Mouse (Mus musculus) embryonic facial prominence, embryonic 11.5 days (tissue): ENCODE results near the gene Limk2. TPM values are rescaled to one million over a fixed set of nuclear protein-coding genes. Genes with fewer than 3 reads are reported as not detected.

ENCODE experiments used
- ATAC-seq: fragments of 200-750 bp; cut with Nextera tagmentation; replicated peaks from 2 replicates; pipeline ENCODE4 v1.8.0; 2017; ENCODE audit warnings: low read depth; ENCODE audit not compliant: insufficient number of reproducible peaks, low FRiP score, low TSS enrichment
- DNase-seq: peaks from one replicate; pipeline ENCODE4 v3.0.0-alpha.2; 2015; ENCODE audit warnings: low spot score
- H3K27ac ChIP-seq: fragments of 300-500 bp; sonication (generic); replicated peaks from 2 replicates; pipeline ENCODE4 v1.5.1; 2014; ENCODE audit warnings: mild to moderate bottlenecking, low read depth, low read length, control low read depth
- H3K27me3 ChIP-seq: fragments of 300-500 bp; sonication (generic); 2 replicates; pipeline ENCODE4 v1.6.1; 2014; ENCODE audit warnings: mild to moderate bottlenecking, low read length, moderate library complexity, mixed read lengths; ENCODE audit not compliant: control insufficient read depth, insufficient read depth
- H3K36me3 ChIP-seq: fragments of 300-500 bp; sonication (generic); replicated peaks from 2 replicates; pipeline ENCODE4 v1.6.1; 2014; ENCODE audit warnings: low read depth, mild to moderate bottlenecking, low read length, moderate library complexity, mixed read lengths; ENCODE audit not compliant: control insufficient read depth, insufficient read depth
- H3K4me1 ChIP-seq: fragments of 300-500 bp; sonication (generic); 2 replicates; pipeline ENCODE4 v1.6.1; 2014; ENCODE audit warnings: low read length, mixed read lengths; ENCODE audit not compliant: control insufficient read depth, insufficient read depth
- H3K4me2 ChIP-seq: fragments of 300-500 bp; sonication (generic); 2 replicates; pipeline ENCODE4 v1.6.1; 2014; ENCODE audit warnings: low read depth, mild to moderate bottlenecking, control low read depth, low read length, moderate library complexity
- H3K4me3 ChIP-seq: fragments of 300-500 bp; sonication (generic); 2 replicates; pipeline ENCODE4 v1.5.1; 2014; ENCODE audit warnings: low read depth, low read length, control low read depth
- H3K9ac ChIP-seq: fragments of 300-500 bp; sonication (generic); replicated peaks from 2 replicates; pipeline ENCODE4 v1.6.1; 2014; ENCODE audit warnings: mild to moderate bottlenecking, control low read depth, low read length
- H3K9me3 ChIP-seq: fragments of 300-500 bp; sonication (generic); replicated peaks from 2 replicates; pipeline ENCODE4 v1.6.1; 2016; ENCODE audit warnings: mild to moderate bottlenecking, low read length, inconsistent platforms, mixed read lengths; ENCODE audit not compliant: control insufficient read depth
- WGBS: fragments of 180-500 bp; shearing (Covaris S2); extraction: QIAGEN DNeasy Blood & Tissue Kit; methylation state at CpG from one replicate; pipeline ENCODE4 v1.1.7; 2014; 5-methylcytosine and 5-hydroxymethylcytosine counted together
- polyA plus RNA-seq: library from polyadenylated mRNA; unstranded; fragments of >200 nt; fragmentation: Nextera tagmentation; extraction: Ambion mirVana; gene quantifications from 2 replicates; pipeline ENCODE4 v1.2.1, GENCODE M21; 2014

The Limk2 gene
- polyA plus RNA-seq, 1 experiment from 2014 or later = 47.3 TPM

- Histone ChIP-seq H3K4me2 (peak within 1 kb of the TSS; percentile 98), H3K9ac (peak within 1 kb of the TSS; percentile 57), H3K27ac (no peak within 1 kb of the TSS), H3K36me3 (no peaks in the 10 kb centered on the region), H3K4me3 (peak within 1 kb of the TSS; percentile 39), H3K27me3 (no peaks in the 10 kb centered on the region), H3K9me3 (no peaks in the 10 kb centered on the region), H3K4me1 (peaks cover 2% of the 10 kb centered on the region; the same call in 1 of the 2 replicates)
- DNase-seq = no peak
- ATAC-seq = no peak
Measured at GRCm38 (mm10) chr11:3329891-3330451, 79.0 kb downstream of the Limk2 start, which contains the start of gene Pik3ip1. Pik3ip1 (plus strand) TSS chr11:3330401.

GRCm38 (mm10) chr11:3328806-3329775 lies 79.9 kb downstream of the Limk2 start:
- H3K9me3 ChIP-seq = no peaks in the 10 kb centered on the region
- no peaks in the 10 kb centered on the region for H3K27me3 ChIP-seq
- 74% methylated on average over 11 of the region's 11 CpGs for WGBS
- H3K4me2 ChIP-seq = no peak overlapping the region
- no peak overlapping the region for H3K9ac ChIP-seq
- H3K36me3 ChIP-seq = no peaks in the 10 kb centered on the region
- DNase-seq (no peak), ATAC-seq (no peak)
- no peak overlapping the region for H3K27ac ChIP-seq
- no peak overlapping the region for H3K4me3 ChIP-seq
- H3K4me1 ChIP-seq = peaks cover 2% of the 10 kb centered on the region; the same call in 1 of the 2 replicates

- 84% methylated on average over 5 of the region's 5 CpGs for WGBS
- peaks cover 2% of the 10 kb centered on the region; the same call in 1 of the 2 replicates for H3K4me1 ChIP-seq
- ATAC-seq (no peak), DNase-seq (no peak)
- H3K27ac ChIP-seq = no peak overlapping the region
- H3K4me2 ChIP-seq = no peak overlapping the region
- H3K27me3 ChIP-seq = no peaks in the 10 kb centered on the region
- no peak overlapping the region for H3K4me3 ChIP-seq
- no peak overlapping the region for H3K9ac ChIP-seq
- H3K36me3 ChIP-seq = no peaks in the 10 kb centered on the region
- H3K9me3 ChIP-seq = no peaks in the 10 kb centered on the region
Measured at GRCm38 (mm10) chr11:3328271-3328670, 80.7 kb downstream of the Limk2 start.

GRCm38 (mm10) chr11:3318286-3318685 lies 90.7 kb downstream of the Limk2 start:
- ATAC-seq = no peak
- Histone ChIP-seq H3K4me1 (no peaks in the 10 kb centered on the region), H3K27me3 (no peaks in the 10 kb centered on the region), H3K4me3 (no peak overlapping the region), H3K4me2 (no peak overlapping the region), H3K27ac (no peak overlapping the region), H3K9me3 (no peaks in the 10 kb centered on the region), H3K9ac (no peak overlapping the region), H3K36me3 (no peaks in the 10 kb centered on the region)
- WGBS = 93% methylated on average over 3 of the region's 3 CpGs
- no peak for DNase-seq

DNA sequence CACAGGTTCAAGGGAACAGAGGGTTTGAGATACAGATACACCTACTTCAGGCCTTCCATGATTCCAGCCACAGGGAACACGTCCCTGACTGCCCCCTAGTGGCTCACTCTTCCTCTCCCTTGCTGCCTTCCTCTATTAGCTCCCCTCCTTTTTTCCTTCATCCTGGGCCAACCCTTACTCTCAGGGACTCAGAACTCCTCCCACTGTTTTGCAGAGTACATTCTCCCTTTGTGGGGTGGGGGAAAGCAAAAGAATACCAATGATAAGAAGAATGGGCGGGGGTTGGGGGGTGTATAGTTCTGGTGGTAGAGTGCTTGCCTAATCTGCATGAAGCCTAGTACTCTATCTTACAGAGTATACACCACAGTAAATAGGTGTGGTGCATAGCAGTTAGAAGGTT lies 94.8 kb downstream of the Limk2 start:
- Histone ChIP-seq H3K27ac (no peak overlapping the region), H3K9ac (no peak overlapping the region), H3K4me1 (no peaks in the 10 kb centered on the region), H3K4me2 (no peak overlapping the region), H3K27me3 (no peaks in the 10 kb centered on the region), H3K36me3 (peaks cover 14% of the 10 kb centered on the region), H3K9me3 (no peaks in the 10 kb centered on the region), H3K4me3 (no peak overlapping the region)
- 28% methylated on average over 2 of the region's 2 CpGs for WGBS
- DNase-seq (peak; percentile 58), ATAC-seq (0 out of 2 replicates have a peak, but pooled peaks have one; percentile 31)

DNA sequence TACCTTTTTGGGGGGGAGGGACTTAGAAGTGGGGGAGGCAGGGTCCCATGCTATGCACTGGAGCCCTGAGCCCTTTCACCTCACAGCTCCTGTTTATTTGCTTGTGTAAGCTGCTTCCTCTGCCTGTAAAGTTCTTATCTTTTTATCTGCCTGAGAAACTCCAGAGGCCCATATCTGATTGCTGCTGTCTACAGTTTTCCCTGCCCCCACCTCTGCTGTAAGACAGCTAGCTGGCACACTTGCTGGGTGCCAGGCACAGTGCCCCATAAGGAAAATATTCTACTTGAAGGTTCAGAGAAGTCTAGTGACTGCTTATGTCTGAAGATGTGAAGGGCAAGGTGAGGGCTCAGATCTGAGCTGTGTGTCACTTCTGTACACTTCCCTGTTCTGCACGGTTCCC lies 95.7 kb downstream of the Limk2 start:
- Histone ChIP-seq H3K4me2 (no peak overlapping the region), H3K27me3 (no peaks in the 10 kb centered on the region), H3K4me1 (no peaks in the 10 kb centered on the region), H3K9me3 (no peaks in the 10 kb centered on the region), H3K9ac (no peak overlapping the region), H3K27ac (no peak overlapping the region), H3K36me3 (peaks cover 18% of the 10 kb centered on the region), H3K4me3 (no peak overlapping the region)
- 91% methylated on average over 1 of the region's 1 CpGs for WGBS
- ATAC-seq = no peak
- no peak for DNase-seq

DNA sequence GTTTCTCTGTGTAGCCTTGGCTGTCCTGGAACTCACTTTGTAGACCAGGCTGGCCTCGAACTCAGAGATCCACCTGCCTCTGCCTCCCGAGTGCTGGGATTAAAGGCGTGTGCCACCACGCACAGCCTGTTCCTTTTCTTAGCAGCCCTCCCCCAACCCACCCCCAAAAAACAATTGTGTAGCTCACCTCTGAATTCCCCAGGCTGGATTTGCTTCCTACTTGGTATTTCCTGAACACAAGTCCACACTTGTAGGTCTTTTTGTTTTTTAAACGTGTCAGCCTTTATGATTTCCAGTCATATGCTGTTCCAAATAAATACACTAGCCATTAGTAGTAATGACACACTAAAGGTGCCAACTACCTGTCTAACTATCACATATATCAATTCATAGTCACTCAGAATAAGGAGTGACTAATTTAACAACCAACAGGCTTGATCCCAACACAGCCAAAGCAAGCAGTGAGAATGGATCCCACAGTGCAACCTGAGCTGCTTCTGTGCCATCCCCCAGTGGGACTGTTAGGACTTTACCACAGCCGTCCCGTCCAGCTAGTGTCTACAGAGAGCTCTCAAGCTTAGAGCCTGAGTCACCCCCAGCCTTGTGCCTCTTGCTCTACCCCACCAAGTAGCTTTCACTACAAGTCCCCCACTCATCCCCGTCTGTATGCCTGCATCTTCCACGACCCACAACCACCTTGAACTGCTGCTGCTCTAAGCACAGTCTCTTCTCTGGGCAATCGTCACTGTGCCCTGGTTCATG lies 97.2 kb downstream of the Limk2 start:
- Histone ChIP-seq H3K4me3 (no peak overlapping the region), H3K27me3 (no peaks in the 10 kb centered on the region), H3K27ac (no peak overlapping the region), H3K4me1 (no peaks in the 10 kb centered on the region), H3K36me3 (peaks cover 34% of the 10 kb centered on the region), H3K9ac (no peak overlapping the region), H3K4me2 (no peak overlapping the region), H3K9me3 (no peaks in the 10 kb centered on the region)
- DNase-seq (no peak), ATAC-seq (no peak)
- WGBS = 88% methylated on average over 10 of the region's 10 CpGs
